Mouse (Mus musculus): ENCODE measurements around the gene Msx1.

The Msx1 gene

DNA sequence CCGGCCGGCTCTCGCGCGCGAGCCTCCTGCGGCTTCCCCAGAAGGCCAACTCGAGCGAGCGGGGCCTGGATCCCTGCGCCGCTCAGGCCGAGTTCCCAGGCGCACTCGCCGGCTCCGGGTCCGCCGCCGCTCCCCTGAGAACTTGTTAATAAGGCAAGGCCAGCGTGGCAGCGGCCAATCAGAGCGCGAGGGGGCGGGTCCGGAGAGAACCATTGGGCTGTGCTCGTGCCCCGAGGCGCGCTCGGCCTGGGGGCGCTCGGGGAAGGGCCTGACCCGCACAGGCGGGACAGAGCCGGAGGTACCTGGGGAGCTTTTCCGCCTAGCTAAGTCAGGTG, at the start of gene Msx1:
Gene Msx1, minus strand, starts transcription at position 123 of the 335 bp plus-strand sequence.
- TF ChIP-seq GATA4 (IDR thresholded peaks at IDR 0.05; ENCODE audit: insufficient replicate concordance, low read length), result no peak

DNA sequence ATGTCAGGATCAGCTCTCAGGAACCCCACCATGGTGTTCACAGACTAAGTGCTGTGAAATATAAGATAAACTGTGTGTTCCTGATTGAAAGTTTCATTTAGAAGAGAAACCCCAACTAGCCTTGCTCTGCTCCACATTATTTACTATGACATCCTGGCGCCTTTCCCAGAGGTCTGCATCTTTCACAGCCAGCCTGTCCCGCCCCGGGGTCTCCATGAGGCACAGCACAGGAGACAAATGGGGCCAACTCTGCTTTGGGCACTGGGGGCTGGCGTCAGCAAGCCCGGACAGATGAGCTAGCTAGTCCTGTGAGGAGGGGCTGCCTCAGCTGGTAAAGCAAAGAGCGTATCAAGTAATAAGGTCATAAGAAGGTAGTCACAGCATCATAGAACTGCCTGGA, 41.1 kb upstream of the Msx1 start:
- no peak for TF ChIP-seq GATA4 (IDR thresholded peaks at IDR 0.05; ENCODE audit: insufficient replicate concordance, low read length)

DNA sequence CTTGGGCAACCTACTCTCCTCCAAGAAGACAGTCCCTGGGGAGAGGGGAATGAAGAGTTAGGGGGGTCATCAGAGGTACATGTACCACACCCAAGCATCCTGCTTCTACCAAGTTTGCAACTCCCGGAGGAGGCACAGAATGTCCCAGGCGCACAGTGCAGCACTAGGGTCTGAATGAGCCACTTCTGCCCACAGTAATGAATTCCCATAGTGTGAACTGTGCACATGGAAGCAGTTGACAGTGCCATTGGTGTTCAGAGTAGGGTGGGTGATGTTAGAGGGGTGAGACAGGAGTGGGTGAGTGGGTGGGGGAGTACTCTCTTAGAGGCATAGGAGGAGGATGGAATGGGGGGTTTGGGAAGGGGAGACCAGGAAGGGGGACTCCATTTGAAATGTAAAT, 39.9 kb upstream of the Msx1 start:
- no peak for TF ChIP-seq GATA4 (IDR thresholded peaks at IDR 0.05; ENCODE audit: insufficient replicate concordance, low read length)

DNA sequence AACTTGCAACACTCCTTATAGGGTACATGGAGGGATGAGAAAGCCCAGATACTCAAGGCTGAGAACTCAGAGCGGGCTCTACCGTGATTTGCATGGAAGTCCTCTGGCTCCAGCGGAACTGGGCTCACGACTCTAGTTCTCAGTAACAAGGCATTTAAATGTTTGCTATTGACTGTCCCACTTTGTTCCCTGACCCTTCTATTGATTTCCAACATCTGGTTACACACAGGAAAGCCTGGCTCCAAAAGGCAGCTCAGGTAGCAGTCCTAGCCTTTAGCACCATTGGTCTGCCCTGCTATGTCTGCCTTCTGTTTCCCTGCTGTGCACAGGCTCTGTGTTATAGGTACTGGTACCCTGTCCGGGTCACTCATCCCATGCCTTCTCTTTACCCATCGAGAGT, 36.5 kb upstream of the Msx1 start:
- no peak for TF ChIP-seq GATA4 (IDR thresholded peaks at IDR 0.05; ENCODE audit: insufficient replicate concordance, low read length)

DNA sequence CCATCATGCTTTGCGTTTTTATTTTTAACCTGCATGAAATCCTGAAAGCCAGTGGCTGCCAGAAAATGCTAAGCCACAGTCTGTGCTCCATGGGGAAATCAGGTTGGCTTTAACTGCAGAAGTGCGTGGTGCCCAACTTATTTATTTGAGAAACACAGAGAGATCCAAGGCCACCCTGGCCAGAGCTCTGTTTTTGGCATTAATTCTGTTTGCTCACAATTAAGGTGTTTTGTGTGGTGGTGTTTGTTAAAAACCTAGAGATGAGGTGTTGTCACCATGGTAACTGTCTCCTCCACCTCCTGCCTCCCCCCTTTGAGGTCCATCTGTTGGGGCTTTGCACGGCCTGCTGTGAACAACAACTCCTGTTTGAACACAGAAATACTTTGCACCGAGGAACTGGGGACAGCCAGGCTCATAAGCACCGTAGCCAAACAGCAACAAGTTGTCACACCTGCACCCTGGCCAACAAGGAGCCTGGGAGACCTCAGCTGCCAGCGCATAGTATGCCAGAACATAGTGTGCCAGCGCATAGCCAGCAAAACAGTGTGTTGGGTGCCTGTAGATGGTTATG, 35.9 kb upstream of the Msx1 start:
- no peak for TF ChIP-seq GATA4 (IDR thresholded peaks at IDR 0.05; ENCODE audit: insufficient replicate concordance, low read length)

DNA sequence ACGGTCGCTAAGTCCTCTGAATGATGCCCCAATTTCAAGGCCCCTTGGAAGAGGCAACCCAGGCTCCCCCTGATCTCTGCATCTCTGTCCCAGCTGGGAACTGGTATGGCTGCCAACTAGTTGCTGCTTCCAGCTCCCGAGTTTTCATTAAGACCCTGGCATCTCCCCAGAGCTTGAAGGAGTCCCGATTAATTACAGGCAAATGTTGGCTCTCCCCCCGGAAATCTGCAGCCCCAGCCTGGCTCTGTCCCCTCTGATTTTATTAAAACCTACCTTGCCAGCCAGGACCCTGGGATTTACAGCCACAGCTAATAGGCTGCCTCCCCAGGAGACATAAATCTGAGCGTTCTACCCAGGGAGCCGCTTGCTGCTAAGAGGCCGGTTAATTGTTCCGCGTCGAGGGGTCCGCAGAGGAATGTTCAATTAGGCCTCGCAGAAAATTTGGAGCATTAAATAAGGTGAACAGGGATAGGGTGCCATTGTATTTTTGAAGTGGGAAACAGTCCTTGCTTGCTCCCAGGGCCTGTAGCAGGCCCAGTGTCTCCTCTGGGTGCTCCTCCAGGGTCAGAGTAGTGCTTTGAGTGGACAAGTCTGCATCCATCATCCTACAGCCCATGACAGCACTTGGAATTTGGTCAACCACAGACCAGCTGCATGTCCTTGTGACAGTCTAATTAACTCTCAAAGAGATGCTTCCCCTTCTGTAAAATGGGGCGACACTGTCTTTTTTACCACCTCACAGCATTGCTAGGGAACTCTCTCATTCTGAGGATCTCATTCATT, 33.6 kb upstream of the Msx1 start:
- TF ChIP-seq GATA4 (IDR thresholded peaks at IDR 0.05; ENCODE audit: insufficient replicate concordance, low read length), result no peak

DNA sequence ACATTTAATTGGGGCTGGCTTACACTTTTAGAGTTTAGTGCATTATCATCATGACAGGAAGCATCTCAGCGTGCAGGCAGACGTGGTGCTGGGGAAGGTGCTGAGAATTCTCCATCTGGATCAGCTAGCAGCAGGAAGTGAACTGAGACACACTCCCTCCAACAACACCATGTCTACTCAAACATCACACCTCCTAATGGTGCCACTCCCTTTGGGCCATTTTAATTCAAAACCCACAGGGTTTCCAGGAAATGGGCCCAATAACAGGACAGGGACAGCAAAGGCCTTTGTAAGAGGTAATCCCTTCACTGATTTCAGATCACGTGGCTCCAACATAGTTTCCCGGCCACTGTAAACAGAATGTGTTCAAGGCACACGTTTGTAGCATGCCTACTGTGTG, 31.7 kb upstream of the Msx1 start:
- no peak for TF ChIP-seq GATA4 (IDR thresholded peaks at IDR 0.05; ENCODE audit: insufficient replicate concordance, low read length)

DNA sequence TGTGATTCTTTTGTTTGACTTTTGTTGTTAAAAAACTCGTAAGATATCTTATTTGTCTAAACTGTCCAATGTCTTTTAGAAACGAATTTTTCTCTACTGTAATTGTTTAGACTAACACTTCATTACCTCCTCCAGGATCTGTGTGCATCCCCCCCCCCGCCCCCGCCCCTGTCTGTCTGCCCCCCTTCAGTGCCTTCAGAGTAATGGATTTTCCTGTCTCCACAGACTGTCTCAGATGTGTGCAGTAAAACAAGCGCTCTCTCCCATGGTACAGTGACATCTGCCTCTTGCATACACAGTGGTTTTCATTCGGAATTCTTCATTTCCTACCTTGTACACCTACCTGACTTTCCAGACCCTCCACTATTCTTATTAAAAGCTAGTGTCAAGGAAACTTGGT, 29.9 kb upstream of the Msx1 start:
- TF ChIP-seq GATA4 (IDR thresholded peaks at IDR 0.05; ENCODE audit: insufficient replicate concordance, low read length), result no peak

DNA sequence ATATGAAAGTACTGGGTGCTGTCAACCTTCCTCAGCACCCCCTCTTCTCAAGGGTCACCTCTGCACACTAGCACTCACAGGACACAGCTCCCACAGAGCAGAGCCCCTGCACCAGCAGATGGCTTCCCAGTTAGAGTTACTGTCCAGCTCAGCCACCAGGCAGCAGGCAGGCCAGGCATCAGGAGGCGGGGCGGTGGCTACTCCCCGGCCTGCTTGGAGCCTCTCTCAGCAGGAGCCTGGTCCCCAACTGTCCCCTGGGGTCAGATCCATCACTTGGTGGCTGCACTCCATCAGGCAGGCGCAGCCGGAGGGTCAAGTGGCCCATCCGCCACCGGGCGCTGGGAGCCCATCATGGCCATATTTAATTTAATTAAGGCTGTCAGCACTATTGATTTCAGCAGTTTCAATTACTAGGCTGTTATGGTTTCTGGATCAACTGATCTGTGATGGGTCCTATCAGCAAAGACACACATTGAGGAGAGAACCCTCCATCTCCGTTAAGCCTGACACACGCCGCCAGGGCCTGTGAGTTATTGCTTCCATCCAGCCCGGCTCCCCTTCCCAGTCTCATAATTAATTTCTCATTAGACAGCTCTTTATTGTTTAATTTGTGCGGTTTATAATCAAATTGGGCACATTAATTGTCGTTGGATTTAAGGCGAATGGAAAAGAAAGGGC, 27.1 kb upstream of the Msx1 start:
- no peak for TF ChIP-seq GATA4 (IDR thresholded peaks at IDR 0.05; ENCODE audit: insufficient replicate concordance, low read length)

DNA sequence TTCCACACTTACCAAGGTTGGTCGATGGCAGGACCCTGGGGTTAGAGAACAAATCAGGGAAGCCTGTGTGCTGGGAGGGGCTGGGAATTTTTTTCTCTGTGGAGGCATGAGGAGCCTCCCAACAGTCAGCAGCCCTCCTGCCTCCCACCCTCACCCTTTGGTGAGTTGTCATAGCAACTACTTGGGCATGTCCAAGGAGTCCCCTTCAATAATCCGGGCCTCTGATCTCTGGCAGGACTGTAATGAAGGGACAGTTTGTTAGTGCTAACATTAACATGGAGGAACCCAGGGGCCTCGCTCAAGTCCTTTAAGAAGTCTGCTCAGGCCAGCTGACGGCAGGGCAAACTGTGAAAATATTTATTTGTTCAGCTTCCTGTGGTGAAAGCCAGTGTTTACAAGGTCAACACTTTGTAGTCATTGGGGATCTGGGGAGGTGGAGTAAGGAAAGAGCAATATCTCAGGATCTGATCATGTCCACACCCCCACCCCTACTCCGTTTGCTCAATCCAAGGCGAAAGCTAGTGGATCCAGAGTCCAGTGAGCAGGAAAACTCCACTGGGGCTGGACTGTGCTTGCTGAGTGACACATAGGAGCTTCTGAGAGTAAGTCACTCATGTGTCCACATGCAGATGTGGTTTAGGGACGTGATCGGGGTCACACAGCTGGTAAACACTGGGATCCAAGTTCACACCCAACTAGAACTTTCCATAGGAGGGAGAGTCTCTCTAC, 24.8 kb upstream of the Msx1 start:
- TF ChIP-seq GATA4 (IDR thresholded peaks at IDR 0.05; ENCODE audit: insufficient replicate concordance, low read length), result no peak

DNA sequence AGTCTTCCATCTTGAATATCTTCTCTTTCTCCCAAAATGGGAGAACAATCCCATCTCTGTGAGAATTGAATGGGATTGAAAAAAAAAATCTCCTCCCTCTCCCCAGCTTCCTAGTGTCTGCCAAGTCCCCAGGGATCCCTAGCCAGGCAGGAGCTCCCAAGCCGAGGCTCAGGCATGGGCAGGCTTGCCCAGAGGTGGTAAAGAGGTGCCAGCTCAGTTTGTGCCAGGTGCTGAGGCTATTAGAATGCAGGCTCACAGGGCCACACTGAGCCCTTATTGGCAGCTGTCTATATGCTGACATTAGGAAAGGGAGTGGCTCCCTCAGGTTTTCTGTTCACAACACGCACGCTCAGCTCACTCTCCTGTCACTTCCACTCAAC, 11.9 kb upstream of the Msx1 start:
- TF ChIP-seq GATA4 (IDR thresholded peaks at IDR 0.05; ENCODE audit: insufficient replicate concordance, low read length), result no peak

DNA sequence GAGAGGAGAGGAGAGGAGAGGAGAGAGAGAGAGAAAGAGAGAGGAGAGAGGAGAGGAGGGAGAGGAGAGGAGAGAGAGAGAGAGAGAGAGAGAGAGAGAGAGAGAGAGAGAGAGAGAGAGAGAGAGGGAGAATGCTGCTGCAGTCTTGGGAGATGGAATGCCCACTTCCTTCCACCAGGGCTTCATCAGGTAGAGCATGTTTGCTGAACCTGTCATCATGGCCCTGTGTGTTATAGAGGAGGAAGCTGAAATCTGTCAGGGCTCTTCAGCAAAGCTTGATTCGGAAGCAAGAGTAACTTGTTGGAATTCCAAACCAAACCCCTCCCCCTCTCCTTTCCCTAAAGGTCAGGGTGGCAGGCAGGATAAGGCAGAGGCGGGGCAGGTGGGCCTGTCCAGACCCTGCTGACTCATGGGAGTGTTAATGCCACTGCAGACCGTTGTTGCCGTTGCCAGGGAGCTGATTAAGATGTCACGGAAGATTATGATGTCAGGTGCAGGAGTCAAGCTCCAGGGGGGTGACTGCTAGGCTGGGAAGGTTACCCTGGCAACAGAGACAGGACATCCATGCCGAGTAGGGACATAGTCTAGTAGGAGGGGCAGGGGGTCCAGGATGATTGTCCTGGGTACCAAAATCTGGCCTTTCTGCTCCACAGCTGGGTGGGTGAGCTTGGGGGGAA, 11.3 kb upstream of the Msx1 start:
- no peak for TF ChIP-seq GATA4 (IDR thresholded peaks at IDR 0.05; ENCODE audit: insufficient replicate concordance, low read length)

DNA sequence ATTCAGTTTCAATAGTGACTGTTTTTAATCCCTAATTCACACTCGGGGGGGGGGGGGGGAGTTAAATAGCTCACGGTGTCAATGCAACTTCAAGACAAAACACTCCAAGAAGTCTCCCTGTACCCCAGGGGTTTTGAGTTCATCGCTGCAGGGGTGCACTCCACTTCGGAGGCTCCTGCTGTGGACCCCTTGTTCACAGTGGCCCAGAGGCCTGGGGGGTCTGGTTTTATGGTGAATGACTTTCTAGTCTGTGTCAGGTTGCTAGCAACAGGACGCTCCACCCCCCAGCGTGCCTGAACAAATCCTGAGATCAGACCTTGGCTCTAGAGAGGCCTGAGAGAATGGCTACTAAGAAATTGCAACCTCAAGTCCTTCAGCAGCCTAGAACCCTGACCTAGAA, 8.4 kb upstream of the Msx1 start:
- no peak for TF ChIP-seq GATA4 (IDR thresholded peaks at IDR 0.05; ENCODE audit: insufficient replicate concordance, low read length)

DNA sequence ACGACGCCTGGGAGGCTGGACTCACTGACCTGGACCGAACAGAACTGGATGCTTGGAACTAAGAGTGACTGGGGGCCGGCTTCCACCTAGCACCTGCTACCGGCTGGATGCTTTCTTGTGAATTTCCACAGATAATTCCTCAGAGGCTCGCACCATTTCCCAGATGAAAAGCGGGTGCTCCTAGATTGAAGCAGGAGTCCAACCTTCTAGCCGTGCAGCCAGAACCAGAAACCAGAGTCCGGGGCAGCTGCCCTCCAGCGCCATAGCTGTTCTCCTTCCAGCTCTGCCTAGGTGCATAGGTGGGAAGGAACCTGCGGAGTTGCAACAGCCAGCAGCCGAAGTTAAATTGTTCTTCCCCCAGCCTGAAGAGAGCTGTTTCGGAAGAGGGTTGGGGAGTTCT, 7.6 kb upstream of the Msx1 start:
- no peak for TF ChIP-seq GATA4 (IDR thresholded peaks at IDR 0.05; ENCODE audit: insufficient replicate concordance, low read length)

DNA sequence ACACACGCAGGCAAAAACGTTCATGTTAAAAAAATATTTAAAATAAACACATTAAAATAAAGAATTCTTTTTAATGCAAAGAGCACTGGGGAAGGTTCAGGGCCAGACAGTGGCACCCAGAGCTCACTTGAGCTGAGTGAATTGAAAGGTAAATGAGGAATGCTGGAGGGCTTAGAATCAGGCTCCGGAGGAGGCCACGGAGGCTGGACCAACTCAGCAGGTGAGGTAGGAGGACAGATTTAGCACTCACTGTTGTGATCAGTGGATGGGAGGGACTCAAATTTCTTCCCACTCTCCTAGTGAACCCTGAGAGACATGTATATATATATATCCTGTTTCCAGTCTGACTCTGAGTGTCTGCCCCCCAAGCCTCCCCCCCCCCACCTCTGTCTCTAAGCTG, 5.5 kb upstream of the Msx1 start:
- TF ChIP-seq GATA4 (IDR thresholded peaks at IDR 0.05; ENCODE audit: insufficient replicate concordance, low read length), result no peak
